Mouse (Mus musculus) embryo, embryonic 11.5 days (tissue): ENCODE measurements at regions not wholly inside any gene's neighbourhood (a gene's known extent, or its start where the extent isn't known, plus 50 kb on each side); places are given as distances from the start of the nearest gene placed in this dataset.

Experiments used
- DNase-seq: peaks from one replicate; pipeline ENCODE4 v3.0.0-alpha.2; 2012; ENCODE audit warnings: low read depth, low spot score

DNA sequence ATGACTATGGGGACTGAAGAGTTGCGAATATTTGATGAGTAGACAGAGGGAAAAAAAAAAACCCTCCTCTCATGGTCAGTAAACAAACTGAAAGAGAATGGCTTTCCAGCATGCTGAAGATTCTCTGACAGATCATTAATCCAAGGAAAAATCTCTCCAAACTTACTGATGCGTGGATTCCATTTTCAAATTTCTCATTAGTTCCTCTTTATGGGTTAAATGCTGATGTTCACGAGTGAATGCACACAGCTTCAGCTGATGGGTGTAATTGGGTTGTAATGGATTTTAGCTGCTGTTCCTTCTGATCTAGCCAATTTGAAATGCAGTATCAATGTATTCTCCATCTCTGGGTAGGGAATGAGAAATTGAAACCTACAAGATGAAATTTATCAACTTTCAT lies 2945.6 kb upstream of the 5930422O12Rik start:
- DNase-seq: no peak

- no peak for DNase-seq
Observed at GRCm38 (mm10) chr8:30494851-30495355, 2933.6 kb upstream of the 5930422O12Rik start.

DNA sequence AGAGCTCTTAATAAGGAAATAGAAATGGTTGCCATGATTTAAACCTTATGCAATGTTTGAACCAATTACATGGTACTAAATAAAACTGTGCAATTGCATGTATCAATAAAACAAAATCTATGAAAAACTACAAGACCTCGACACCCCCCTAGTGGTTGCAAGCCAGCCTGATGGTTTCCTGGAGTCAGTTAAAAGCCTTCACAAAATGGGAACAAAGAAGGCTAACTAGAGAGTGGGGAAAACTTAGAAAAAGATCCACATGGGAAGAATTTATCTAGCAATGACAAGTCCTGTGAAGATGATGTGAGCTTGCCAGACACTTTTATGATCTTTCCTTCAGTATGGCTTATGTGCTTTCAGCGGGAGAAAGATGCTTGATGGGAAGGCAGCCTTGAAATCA lies 2926.3 kb upstream of the 5930422O12Rik start:
- no peak for DNase-seq

GRCm38 (mm10) chr8:30511358-30511757 lies 2917.2 kb upstream of the 5930422O12Rik start:
- no peak for DNase-seq

DNA sequence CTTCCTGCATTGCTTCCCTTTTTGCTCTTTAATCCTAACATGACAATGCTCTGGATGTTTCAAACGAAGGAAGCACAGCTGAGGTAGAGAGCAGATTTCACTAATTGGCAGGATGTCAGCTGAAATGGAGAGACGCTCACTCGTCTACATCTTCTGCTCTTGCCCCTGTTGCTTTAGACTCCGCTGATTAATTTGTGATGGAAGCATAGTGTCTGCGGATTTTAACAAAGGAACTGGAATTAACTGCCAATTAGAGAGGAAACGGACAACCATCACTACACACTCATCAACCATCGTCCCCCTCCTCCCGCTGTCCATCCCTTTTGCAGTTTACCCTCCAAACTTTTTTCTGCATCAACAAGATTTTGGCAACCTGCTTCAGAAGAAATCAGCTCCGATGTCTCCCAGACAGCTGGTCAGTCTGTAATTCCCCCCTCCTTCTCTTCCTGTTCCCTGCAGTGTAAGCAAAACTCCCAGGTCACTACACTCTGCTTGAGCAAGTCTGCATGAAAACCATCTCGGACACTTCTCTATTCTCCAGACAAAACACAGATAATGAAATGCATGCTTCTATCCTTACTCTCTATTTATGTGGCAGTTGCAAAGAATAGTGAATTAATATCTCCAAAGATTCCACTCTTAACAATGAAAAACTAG lies 2905.6 kb upstream of the 5930422O12Rik start:
- no peak for DNase-seq

DNA sequence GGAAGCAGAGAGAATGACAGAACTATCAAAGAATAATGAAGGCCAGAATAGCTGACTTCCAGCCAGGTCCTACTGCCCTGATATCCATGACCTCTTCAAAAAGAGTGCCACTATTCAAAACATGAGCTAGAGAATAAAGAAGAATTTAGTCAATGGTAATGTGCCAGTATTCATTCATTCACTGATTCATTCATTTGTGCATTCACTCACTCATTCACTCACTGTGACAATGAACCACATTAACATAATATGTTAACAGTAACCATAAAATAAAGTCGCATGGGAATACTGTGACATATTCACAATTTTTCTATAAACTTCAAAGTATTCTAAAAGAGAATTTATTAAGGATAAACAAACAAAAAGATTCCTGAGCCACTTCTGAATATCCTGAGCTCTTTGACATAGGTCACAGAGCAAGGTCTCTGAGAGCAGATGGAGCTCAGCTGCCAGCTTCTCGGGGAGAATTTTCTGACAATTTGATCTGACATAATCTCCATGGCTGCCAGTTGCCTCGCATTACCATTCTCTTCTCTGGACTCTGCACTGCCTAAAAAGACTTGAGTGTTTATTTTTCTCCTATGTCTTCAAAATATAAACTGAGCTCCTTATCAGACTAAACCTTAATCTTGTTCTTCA lies 2895.5 kb upstream of the 5930422O12Rik start:
- DNase-seq: no peak

DNA sequence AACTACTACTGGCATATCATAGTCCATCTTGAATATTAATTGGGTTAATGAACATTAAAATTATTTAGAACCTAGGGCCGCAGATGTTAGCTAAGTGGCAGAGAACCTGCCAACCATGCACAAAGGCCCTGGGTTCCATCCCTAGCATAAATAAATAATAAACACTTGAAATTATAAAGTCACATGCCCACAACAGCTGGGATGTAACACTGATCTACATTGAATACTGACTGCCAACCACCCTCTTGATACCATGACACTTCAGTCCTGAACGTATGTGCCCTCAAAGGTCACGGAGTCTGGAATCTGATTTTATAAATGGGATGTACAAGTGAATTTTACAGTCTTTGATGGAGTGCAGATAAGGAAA lies 2895.0 kb upstream of the 5930422O12Rik start:
- no peak for DNase-seq

DNA sequence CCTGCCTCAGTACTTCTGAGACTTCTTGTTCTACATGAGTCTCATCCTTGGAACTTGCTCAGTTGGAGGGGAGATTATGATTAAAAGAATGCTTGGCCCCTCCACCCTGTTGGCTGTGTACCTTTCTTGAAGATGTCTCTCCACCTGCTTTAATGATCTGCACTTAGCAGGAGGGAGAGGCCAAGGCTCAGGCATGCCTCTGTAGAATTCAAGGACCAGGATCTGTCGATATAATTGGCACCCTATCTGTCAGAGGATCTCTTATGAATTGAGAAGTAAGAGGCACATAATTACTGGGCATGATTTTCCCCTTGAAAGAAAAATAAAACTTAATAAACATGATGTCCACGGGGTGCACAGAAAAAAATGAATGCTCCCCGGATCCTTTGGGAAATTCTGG lies 2893.1 kb upstream of the 5930422O12Rik start:
- no peak for DNase-seq

DNA sequence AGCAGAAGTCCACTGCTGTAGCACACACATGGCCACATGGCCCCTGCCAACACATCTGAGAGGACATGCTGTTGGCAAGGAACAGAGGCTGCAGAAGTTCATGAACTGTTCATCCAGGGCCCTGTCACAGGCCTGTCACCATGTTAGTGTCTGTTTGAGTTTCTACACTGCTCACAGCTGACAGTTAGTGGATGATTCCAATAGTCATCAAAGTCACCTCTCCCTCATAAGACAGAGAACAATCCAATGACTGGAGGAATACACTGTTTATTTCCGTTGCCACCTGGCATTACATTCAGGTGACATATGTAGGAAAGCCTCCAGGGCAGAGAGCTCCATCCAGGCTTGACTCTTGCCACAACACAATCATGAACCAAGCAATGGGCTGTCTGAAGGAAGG lies 2886.3 kb upstream of the 5930422O12Rik start:
- no peak for DNase-seq

- no peak for DNase-seq
Observed at GRCm38 (mm10) chr8:30547820-30548219, 2880.7 kb upstream of the 5930422O12Rik start.

DNA sequence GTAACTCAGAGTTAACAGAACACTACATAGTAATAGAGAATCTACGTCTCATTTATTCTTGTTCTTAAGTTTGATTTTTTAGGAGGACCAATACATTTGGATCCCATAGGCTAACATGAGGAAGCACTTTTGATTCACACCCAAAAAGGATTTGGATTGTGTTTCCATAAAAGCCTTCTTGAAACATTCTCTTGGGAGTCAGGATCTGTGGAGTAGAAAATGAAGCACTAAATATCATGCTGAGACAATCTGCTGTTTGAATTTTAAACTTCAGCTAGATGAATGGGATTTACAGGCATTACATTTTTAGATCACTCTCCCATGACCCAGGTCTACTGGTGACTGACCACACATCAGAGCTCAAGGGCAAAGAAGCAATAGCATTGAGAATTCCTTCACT lies 2877.5 kb upstream of the 5930422O12Rik start:
- no peak for DNase-seq

- DNase-seq: no peak
Observed at GRCm38 (mm10) chr8:30557429-30557828, 2871.1 kb upstream of the 5930422O12Rik start.

DNA sequence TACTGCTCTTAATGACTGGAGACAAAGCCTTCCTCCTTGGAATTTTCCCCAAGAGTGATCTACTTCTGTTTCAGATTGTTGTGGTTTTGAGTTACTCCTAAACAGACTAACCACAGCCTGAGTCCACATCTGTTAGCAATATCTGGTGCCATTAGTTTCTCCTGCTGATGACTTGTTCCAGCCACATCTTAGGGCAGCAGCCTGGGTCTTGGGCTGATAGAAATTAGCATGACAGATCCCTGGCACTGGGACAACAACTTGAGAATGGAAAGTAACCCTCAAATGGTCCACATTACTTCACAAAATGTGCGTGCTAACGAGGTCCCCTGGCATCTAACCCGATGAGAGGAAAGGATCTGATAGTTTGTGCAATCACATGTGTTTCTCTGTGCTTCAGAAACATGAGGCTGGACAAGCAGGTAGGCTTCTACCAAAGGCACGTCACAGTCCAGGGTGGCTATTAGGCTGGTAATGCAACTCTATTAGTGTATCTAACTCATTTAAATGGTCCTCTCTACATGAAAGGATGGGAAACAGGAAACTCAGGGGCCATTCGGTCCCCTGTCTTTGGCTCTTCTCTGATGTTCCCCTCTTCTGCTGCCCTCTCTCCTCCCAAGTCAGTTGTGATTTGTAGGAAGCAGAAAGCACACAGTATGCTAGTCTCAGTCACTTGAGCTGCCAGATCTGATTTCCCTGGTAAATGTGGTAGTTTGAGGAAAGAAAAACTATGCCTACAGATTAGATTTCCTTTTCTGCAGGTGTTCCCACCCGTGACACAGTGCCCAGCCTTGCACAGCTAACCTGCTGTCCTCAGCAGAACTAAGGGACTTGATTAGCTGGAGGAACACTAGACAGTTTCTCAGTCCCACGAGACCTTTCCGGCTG lies 2866.9 kb upstream of the 5930422O12Rik start:
- DNase-seq: no peak

DNA sequence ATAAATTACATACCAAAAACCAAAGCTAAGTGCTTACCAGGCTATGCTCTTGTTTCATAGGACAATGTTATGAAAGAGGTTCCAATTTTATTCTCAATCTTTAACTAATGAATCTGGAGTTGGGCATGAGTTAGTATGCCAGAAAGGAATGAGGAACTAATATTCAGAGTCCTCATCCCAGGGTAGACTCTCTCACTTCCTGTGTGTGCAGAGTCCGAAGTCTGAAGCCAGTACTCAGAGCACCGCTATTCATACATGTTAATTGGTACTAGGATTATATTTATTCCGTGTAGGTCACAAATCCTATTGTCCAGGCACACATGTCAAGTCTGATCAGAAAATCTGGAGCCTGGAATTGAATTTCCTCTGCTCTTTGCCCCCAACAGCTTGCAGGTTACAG lies 2858.7 kb upstream of the 5930422O12Rik start:
- DNase-seq: no peak

DNA sequence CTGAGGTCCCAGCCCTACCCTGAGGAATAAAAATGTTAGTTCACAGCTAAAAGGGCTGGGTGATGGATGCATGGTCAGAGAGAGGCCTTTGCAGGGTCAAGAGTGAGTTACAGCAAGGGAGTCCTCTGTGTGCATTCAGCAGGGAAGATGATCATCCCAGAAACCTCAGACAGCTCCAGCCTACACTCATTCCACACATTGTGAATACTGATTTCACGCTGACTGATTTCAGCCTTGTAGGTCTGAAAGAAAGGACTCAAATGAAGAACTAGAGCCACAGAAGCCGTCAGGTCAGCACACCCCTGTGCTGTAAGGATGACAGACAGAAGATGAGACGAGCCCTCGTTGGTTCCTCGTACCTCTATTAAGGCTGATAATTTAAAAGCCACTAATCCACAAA lies 2858.0 kb upstream of the 5930422O12Rik start:
- no peak for DNase-seq

DNA sequence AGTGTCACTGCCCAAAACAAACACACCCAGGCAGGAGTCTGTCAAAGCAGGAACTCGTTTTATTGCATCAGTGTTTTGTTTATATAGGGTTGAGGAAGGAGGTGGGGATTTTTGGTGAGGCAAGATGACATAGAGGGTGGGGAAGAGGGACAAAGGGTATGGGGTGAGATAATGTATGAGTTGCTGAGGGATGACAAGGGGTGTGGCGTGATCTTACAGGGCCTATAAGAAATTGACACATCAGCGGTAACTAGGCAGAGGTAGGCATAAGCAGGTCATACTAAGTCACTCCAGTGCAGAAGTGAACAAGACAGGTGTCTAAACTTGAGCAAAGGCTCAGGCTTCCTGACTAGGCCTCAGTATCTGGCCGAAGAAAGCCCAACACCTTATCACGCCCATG lies 2841.0 kb upstream of the 5930422O12Rik start:
- DNase-seq: no peak

GRCm38 (mm10) chr8:30602421-30602820 lies 2826.1 kb upstream of the 5930422O12Rik start:
- DNase-seq: no peak

GRCm38 (mm10) chr8:30630332-30630731 lies 2798.2 kb upstream of the 5930422O12Rik start:
- DNase-seq: no peak

DNA sequence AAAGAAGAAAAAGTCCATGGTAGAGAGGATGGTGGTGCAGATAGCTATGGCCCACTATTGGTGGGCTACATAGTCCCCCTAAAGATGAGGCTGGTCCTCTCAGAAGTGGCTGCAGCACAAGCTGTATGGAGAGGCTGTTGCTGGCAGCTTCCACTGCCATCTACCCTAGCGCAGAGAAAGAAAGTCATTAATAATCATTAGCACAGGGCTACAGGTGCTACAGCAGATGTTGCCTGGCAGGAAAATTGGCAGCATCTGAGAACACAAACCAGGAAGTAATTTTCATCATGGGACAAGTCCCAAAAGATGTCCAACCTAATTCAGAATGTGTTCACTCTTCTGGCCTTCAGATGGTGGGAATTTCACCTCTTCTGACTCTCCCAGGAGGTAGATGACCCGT lies 2791.7 kb upstream of the 5930422O12Rik start:
- no peak for DNase-seq

GRCm38 (mm10) chr8:30642866-30643690 lies 2785.4 kb upstream of the 5930422O12Rik start:
- no peak for DNase-seq

- DNase-seq: no peak
Observed at GRCm38 (mm10) chr8:30648497-30648896, 2780.0 kb upstream of the 5930422O12Rik start.
